Mouse (Mus musculus): ENCODE data around the gene Baiap2l2. TPM values are rescaled to one million over a fixed set of nuclear protein-coding genes. Genes with fewer than 3 reads are reported as not detected.

Gene Baiap2l2
- total and polyA plus RNA-seq, 3 experiments = not detected

DNA sequence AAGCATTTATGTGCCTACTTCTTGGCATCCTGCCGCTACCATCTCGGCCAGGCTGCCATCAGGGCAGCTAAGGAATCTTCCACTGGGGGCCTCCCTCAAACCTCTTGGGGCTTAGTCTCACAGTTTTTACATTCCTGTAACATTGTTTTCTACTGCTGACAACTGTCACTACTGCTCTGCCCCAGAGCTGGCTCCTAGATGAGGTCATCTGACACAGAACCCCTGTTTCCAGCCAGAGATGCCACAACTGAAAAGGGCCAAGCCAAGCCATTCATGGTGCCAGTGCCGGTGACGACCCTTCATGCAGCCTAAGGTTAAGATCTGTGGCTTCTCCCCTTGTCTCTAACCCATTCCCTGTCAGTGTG, 38.4 kb upstream of the Baiap2l2 start:
- Histone ChIP-seq H3K9me3 (replicated peaks) (no peaks in the 10 kb centered on the region), H3K27me3 (ENCODE audit: insufficient read depth, low read length) (no peaks in the 10 kb centered on the region), H3K36me3 (replicated peaks) (peaks cover 50% of the 10 kb centered on the region), H3K4me3 (ENCODE audit: low read depth, low read length) (peak overlapping the region; percentile 48; the same call in 1 of the 2 replicates), H3K4me1 (ENCODE audit: insufficient read depth, low read depth, low read length) (peaks cover 79% of the 10 kb centered on the region)
- no peak for ATAC-seq (ENCODE audit: extremely low read depth, insufficient number of reproducible peaks, low FRiP score, poor library complexity, severe bottlenecking)
- DNase-seq (ENCODE audit: low spot score) = no peak
- no peak for TF ChIP-seq CTCF (IDR thresholded peaks at IDR 0.05; ENCODE audit: low read depth, low read length)
- no peak for TF ChIP-seq POLR2AphosphoS5 (IDR thresholded peaks at IDR 0.05; ENCODE audit: insufficient replicate concordance, low read depth, low read length)
- TF ChIP-seq GATA2 (IDR thresholded peaks at IDR 0.05; ENCODE audit: borderline replicate concordance, low read depth, low read length) = no peak
- no peak for TF ChIP-seq TAL1 (conservative IDR thresholded peaks at IDR 0.05; ENCODE audit: low read depth, low read length)
- TF ChIP-seq GATA1 (IDR thresholded peaks at IDR 0.05; ENCODE audit: borderline replicate concordance, low read length) = no peak

GRCm38 (mm10) chr15:79322991-79323790, 37.9 kb upstream of the Baiap2l2 start:
- peaks cover 78% of the 10 kb centered on the region for H3K4me1 ChIP-seq (ENCODE audit: insufficient read depth, low read depth, low read length)
- no peak for TF ChIP-seq GATA1 (IDR thresholded peaks at IDR 0.05; ENCODE audit: borderline replicate concordance, low read length)
- TF ChIP-seq TAL1 (conservative IDR thresholded peaks at IDR 0.05; ENCODE audit: low read depth, low read length) = no peak
- no peak for TF ChIP-seq CTCF (IDR thresholded peaks at IDR 0.05; ENCODE audit: low read depth, low read length)
- TF ChIP-seq POLR2AphosphoS5 (IDR thresholded peaks at IDR 0.05; ENCODE audit: insufficient replicate concordance, low read depth, low read length) = no peak
- no peak for TF ChIP-seq GATA2 (IDR thresholded peaks at IDR 0.05; ENCODE audit: borderline replicate concordance, low read depth, low read length)
- H3K27me3 ChIP-seq (ENCODE audit: insufficient read depth, low read length) = no peaks in the 10 kb centered on the region
- H3K36me3 ChIP-seq (replicated peaks) = peaks cover 55% of the 10 kb centered on the region
- peak overlapping the region; percentile 65; the same call in 1 of the 2 replicates for H3K4me3 ChIP-seq (ENCODE audit: low read depth, low read length)
- H3K9me3 ChIP-seq (replicated peaks) = no peaks in the 10 kb centered on the region
- DNase-seq (ENCODE audit: low spot score) (no peak), ATAC-seq (ENCODE audit: extremely low read depth, insufficient number of reproducible peaks, low FRiP score, poor library complexity, severe bottlenecking) (no peak)

GRCm38 (mm10) chr15:79322281-79322990, 37.1 kb upstream of the Baiap2l2 start:
- Histone ChIP-seq H3K9me3 (replicated peaks) (no peaks in the 10 kb centered on the region), H3K4me1 (ENCODE audit: insufficient read depth, low read depth, low read length) (peaks cover 73% of the 10 kb centered on the region), H3K4me3 (ENCODE audit: low read depth, low read length) (peak overlapping the region; percentile 65; the same call in 1 of the 2 replicates), H3K27me3 (ENCODE audit: insufficient read depth, low read length) (no peaks in the 10 kb centered on the region), H3K36me3 (replicated peaks) (peaks cover 61% of the 10 kb centered on the region)
- DNase-seq (ENCODE audit: low spot score) (no peak), ATAC-seq (ENCODE audit: extremely low read depth, insufficient number of reproducible peaks, low FRiP score, poor library complexity, severe bottlenecking) (no peak)
- TF ChIP-seq POLR2AphosphoS5 (IDR thresholded peaks at IDR 0.05; ENCODE audit: insufficient replicate concordance, low read depth, low read length) (no peak), TAL1 (conservative IDR thresholded peaks at IDR 0.05; ENCODE audit: low read depth, low read length) (no peak), GATA1 (IDR thresholded peaks at IDR 0.05; ENCODE audit: borderline replicate concordance, low read length) (no peak), CTCF (IDR thresholded peaks at IDR 0.05; ENCODE audit: low read depth, low read length) (no peak), GATA2 (IDR thresholded peaks at IDR 0.05; ENCODE audit: borderline replicate concordance, low read depth, low read length) (no peak)

GRCm38 (mm10) chr15:79321733-79322190, 36.4 kb upstream of the Baiap2l2 start:
- Histone ChIP-seq H3K9me3 (replicated peaks) (no peaks in the 10 kb centered on the region), H3K4me3 (ENCODE audit: low read depth, low read length) (no peak overlapping the region; the same call in 1 of the 2 replicates), H3K27me3 (ENCODE audit: insufficient read depth, low read length) (no peaks in the 10 kb centered on the region), H3K36me3 (replicated peaks) (peaks cover 67% of the 10 kb centered on the region), H3K4me1 (ENCODE audit: insufficient read depth, low read depth, low read length) (peaks cover 67% of the 10 kb centered on the region)
- peak; percentile 47 for ATAC-seq (ENCODE audit: extremely low read depth, insufficient number of reproducible peaks, low FRiP score, poor library complexity, severe bottlenecking)
- no peak for DNase-seq (ENCODE audit: low spot score)
- TF ChIP-seq GATA1 (IDR thresholded peaks at IDR 0.05; ENCODE audit: borderline replicate concordance, low read length) (no peak), TAL1 (conservative IDR thresholded peaks at IDR 0.05; ENCODE audit: low read depth, low read length) (peak; percentile 34)

- Histone ChIP-seq H3K4me1 (ENCODE audit: insufficient read depth, low read depth, low read length) (peaks cover 2% of the 10 kb centered on the region; the same call in 1 of the 2 replicates), H3K4me3 (ENCODE audit: low read depth, low read length) (no peak overlapping the region), H3K27me3 (ENCODE audit: insufficient read depth, low read length) (no peaks in the 10 kb centered on the region), H3K36me3 (replicated peaks) (peaks cover 81% of the 10 kb centered on the region), H3K9me3 (replicated peaks) (no peaks in the 10 kb centered on the region)
- ATAC-seq (ENCODE audit: extremely low read depth, insufficient number of reproducible peaks, low FRiP score, poor library complexity, severe bottlenecking) (no peak), DNase-seq (ENCODE audit: low spot score) (no peak)
- TF ChIP-seq GATA2 (IDR thresholded peaks at IDR 0.05; ENCODE audit: borderline replicate concordance, low read depth, low read length) = no peak
- no peak for TF ChIP-seq CTCF (IDR thresholded peaks at IDR 0.05; ENCODE audit: low read depth, low read length)
- TF ChIP-seq POLR2AphosphoS5 (IDR thresholded peaks at IDR 0.05; ENCODE audit: insufficient replicate concordance, low read depth, low read length) = no peak
- TF ChIP-seq TAL1 (conservative IDR thresholded peaks at IDR 0.05; ENCODE audit: low read depth, low read length) = no peak
- TF ChIP-seq GATA1 (IDR thresholded peaks at IDR 0.05; ENCODE audit: borderline replicate concordance, low read length) = no peak
Observed at GRCm38 (mm10) chr15:79313848-79314369, 28.6 kb upstream of the Baiap2l2 start.

DNA sequence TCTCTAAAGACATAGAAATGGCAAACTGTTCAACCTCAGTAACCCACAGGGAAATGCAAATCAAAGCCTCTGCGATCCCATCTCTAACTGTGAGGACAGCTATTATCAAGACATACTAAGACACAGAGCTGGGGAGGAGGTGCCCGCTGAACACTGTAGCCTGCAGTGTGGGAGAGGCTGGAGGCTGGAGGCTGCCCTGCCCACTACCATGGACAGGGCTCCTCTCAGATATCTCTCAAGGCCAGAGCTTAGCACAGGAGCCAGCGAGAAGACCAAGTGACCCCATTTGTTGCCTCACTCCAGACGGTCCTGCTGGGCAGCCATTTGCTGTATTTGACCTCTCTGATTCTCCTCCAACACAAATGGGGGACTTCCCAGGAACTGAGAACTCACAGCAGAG, 22.5 kb upstream of the Baiap2l2 start:
- H3K9me3 ChIP-seq (replicated peaks) = no peaks in the 10 kb centered on the region
- peaks cover 84% of the 10 kb centered on the region for H3K36me3 ChIP-seq (replicated peaks)
- ATAC-seq (ENCODE audit: extremely low read depth, insufficient number of reproducible peaks, low FRiP score, poor library complexity, severe bottlenecking) = no peak
- no peak overlapping the region for H3K4me3 ChIP-seq (ENCODE audit: low read depth, low read length)
- no peak for DNase-seq (ENCODE audit: low spot score)
- no peak for TF ChIP-seq GATA1 (IDR thresholded peaks at IDR 0.05; ENCODE audit: borderline replicate concordance, low read length)
- TF ChIP-seq CTCF (IDR thresholded peaks at IDR 0.05; ENCODE audit: low read depth, low read length) = no peak
- TF ChIP-seq GATA2 (IDR thresholded peaks at IDR 0.05; ENCODE audit: borderline replicate concordance, low read depth, low read length) = no peak
- no peak for TF ChIP-seq TAL1 (conservative IDR thresholded peaks at IDR 0.05; ENCODE audit: low read depth, low read length)
- TF ChIP-seq POLR2AphosphoS5 (IDR thresholded peaks at IDR 0.05; ENCODE audit: insufficient replicate concordance, low read depth, low read length) = no peak
- H3K27me3 ChIP-seq (ENCODE audit: insufficient read depth, low read length) = no peaks in the 10 kb centered on the region; the same call in 1 of the 2 replicates
- H3K4me1 ChIP-seq (ENCODE audit: insufficient read depth, low read depth, low read length) = peaks cover 5% of the 10 kb centered on the region; the same call in 1 of the 2 replicates

Measured in G1E (cell line).